Mouse (Mus musculus) intestine, postnatal 0 days (tissue): ENCODE data around the gene Susd1. TPM values are rescaled to one million over a fixed set of nuclear protein-coding genes. Genes with fewer than 3 reads are reported as not detected.
A peak's percentile ranks its signal among the peaks of the same experiment; 100 is the strongest.

Experiments
- ATAC-seq: fragments of 200-750 bp; cut with Nextera tagmentation; 2 replicates; pipeline ENCODE4 v1.8.0; 2017; ENCODE audit warnings: mild to moderate bottlenecking, moderate TSS enrichment, moderate library complexity
- H3K27ac ChIP-seq: fragments of 300-500 bp; sonication (generic); 2 replicates; pipeline ENCODE4 v1.5.1; 2014; ENCODE audit warnings: mild to moderate bottlenecking, low read depth, low read length, moderate library complexity
- H3K27me3 ChIP-seq: fragments of 300-500 bp; sonication (generic); replicated peaks from 2 replicates; pipeline ENCODE4 v1.6.1; 2014; ENCODE audit warnings: low read length, mixed read lengths; ENCODE audit not compliant: control insufficient read depth, insufficient read depth
- H3K36me3 ChIP-seq: fragments of 300-500 bp; sonication (generic); 2 replicates; pipeline ENCODE4 v1.6.1; 2014; ENCODE audit warnings: mild to moderate bottlenecking, moderate library complexity; ENCODE audit not compliant: control insufficient read depth, insufficient read depth
- H3K4me1 ChIP-seq: fragments of 300-500 bp; sonication (generic); replicated peaks from 2 replicates; pipeline ENCODE4 v1.6.1; 2014; ENCODE audit warnings: antibody characterized with exemption, low read length, mixed read lengths; ENCODE audit not compliant: control insufficient read depth, insufficient read depth
- H3K4me2 ChIP-seq: fragments of 300-500 bp; sonication (generic); replicated peaks from 2 replicates; pipeline ENCODE4 v1.6.1; 2014; ENCODE audit warnings: low read depth, mild to moderate bottlenecking, moderate library complexity
- H3K4me3 ChIP-seq: fragments of 300-500 bp; sonication (generic); 2 replicates; pipeline ENCODE4 v1.5.1; 2014; ENCODE audit warnings: low read depth, low read length
- H3K9ac ChIP-seq: fragments of 300-500 bp; sonication (generic); 2 replicates; pipeline ENCODE4 v1.6.1; 2014; ENCODE audit warnings: mild to moderate bottlenecking, low read depth, low read length
- H3K9me3 ChIP-seq: fragments of 300-500 bp; sonication (generic); 2 replicates; pipeline ENCODE4 v1.6.1; 2016; ENCODE audit warnings: mixed run types; ENCODE audit not compliant: control insufficient read depth
- CTCF ChIP-seq: sonication (generic); IDR thresholded peaks from 2 replicates; pipeline ENCODE4 v1.5.1; 2016; ENCODE audit warnings: low read depth, mild to moderate bottlenecking, control low read depth, antibody characterized with exemption, moderate library complexity
- WGBS: fragments of 180-500 bp; shearing (Covaris S2); extraction: QIAGEN DNeasy Blood & Tissue Kit; methylation state at CpG from one replicate; pipeline ENCODE4 v1.1.7; 2014; 5-methylcytosine and 5-hydroxymethylcytosine counted together
- polyA plus RNA-seq: library from polyadenylated mRNA; unstranded; fragments of >200 nt; fragmentation: Nextera tagmentation; extraction: Ambion mirVana; gene quantifications from 2 replicates; pipeline ENCODE4 v1.2.1, GENCODE M21; 2015

Gene Susd1
- polyA plus RNA-seq, 1 experiment from 2014 or later = 5.0 TPM

- Histone ChIP-seq H3K27me3 (no peaks in the 10 kb centered on the region), H3K27ac (peak overlapping the region; percentile 90)
- ATAC-seq = peak; percentile 85
Measured at GRCm38 (mm10) chr4:59439960-59440359, 1.5 kb upstream of the Susd1 start.

GRCm38 (mm10) chr4:59439041-59439440 lies 608 bp upstream of the Susd1 start:
- Histone ChIP-seq H3K27ac (peak overlapping the region; percentile 90), H3K9ac (no peak overlapping the region), H3K27me3 (no peaks in the 10 kb centered on the region), H3K4me2 (peak overlapping the region; percentile 99), H3K36me3 (no peaks in the 10 kb centered on the region), H3K9me3 (no peaks in the 10 kb centered on the region), H3K4me3 (no peak overlapping the region; the same call in 1 of the 2 replicates), H3K4me1 (peaks cover 7% of the 10 kb centered on the region; the same call in 1 of the 2 replicates)
- 30% methylated on average over 5 of the region's 5 CpGs for WGBS
- no peak for ATAC-seq
- TF ChIP-seq CTCF = no peak

More at GRCm38 (mm10) chr4:59439960-59440359, 1.5 kb upstream of the Susd1 start:
- peak overlapping the region; percentile 17; the same call in 1 of the 2 replicates for H3K4me2 ChIP-seq
- TF ChIP-seq CTCF = 0 out of 2 replicates have a peak, but pooled peaks have one; percentile 20
- H3K4me3 ChIP-seq = no peak overlapping the region
- peaks cover 7% of the 10 kb centered on the region; the same call in 1 of the 2 replicates for H3K4me1 ChIP-seq
- no peaks in the 10 kb centered on the region for H3K36me3 ChIP-seq
- no peaks in the 10 kb centered on the region for H3K9me3 ChIP-seq
- WGBS = 38% methylated on average over 2 of the region's 2 CpGs
- H3K9ac ChIP-seq = no peak overlapping the region

- H3K27me3 ChIP-seq = no peaks in the 10 kb centered on the region
- no peak for ATAC-seq
- no peak overlapping the region for H3K27ac ChIP-seq
- 87% methylated on average over 4 of the region's 4 CpGs for WGBS
- peaks cover 7% of the 10 kb centered on the region; the same call in 1 of the 2 replicates for H3K4me1 ChIP-seq
- no peak for TF ChIP-seq CTCF
- H3K4me3 ChIP-seq = no peak overlapping the region
- no peaks in the 10 kb centered on the region for H3K9me3 ChIP-seq
- H3K4me2 ChIP-seq = no peak overlapping the region
- H3K9ac ChIP-seq = no peak overlapping the region
- no peaks in the 10 kb centered on the region for H3K36me3 ChIP-seq
Measured at GRCm38 (mm10) chr4:59435951-59436350, 2.5 kb downstream of the Susd1 start.

- Histone ChIP-seq H3K4me3 (no peak overlapping the region), H3K27me3 (no peaks in the 10 kb centered on the region), H3K27ac (no peak overlapping the region), H3K4me1 (no peaks in the 10 kb centered on the region; the same call in 1 of the 2 replicates), H3K9ac (no peak overlapping the region), H3K4me2 (no peak overlapping the region), H3K36me3 (no peaks in the 10 kb centered on the region), H3K9me3 (no peaks in the 10 kb centered on the region)
- TF ChIP-seq CTCF = no peak
- ATAC-seq = no peak
- WGBS = 33% methylated on average over 3 of the region's 3 CpGs
Measured at GRCm38 (mm10) chr4:59434039-59434438, 4.4 kb downstream of the Susd1 start.

GRCm38 (mm10) chr4:59429128-59429527 lies 9.3 kb downstream of the Susd1 start:
- Histone ChIP-seq H3K4me1 (no peaks in the 10 kb centered on the region), H3K36me3 (no peaks in the 10 kb centered on the region), H3K4me2 (no peak overlapping the region), H3K27me3 (no peaks in the 10 kb centered on the region), H3K4me3 (no peak overlapping the region), H3K9ac (no peak overlapping the region), H3K9me3 (no peaks in the 10 kb centered on the region), H3K27ac (no peak overlapping the region)
- TF ChIP-seq CTCF = no peak
- WGBS = 80% methylated on average over 6 of the region's 6 CpGs
- ATAC-seq = no peak

- Histone ChIP-seq H3K4me1 (no peaks in the 10 kb centered on the region), H3K9me3 (no peaks in the 10 kb centered on the region), H3K36me3 (no peaks in the 10 kb centered on the region), H3K27ac (no peak overlapping the region), H3K9ac (no peak overlapping the region), H3K4me2 (no peak overlapping the region), H3K4me3 (no peak overlapping the region), H3K27me3 (no peaks in the 10 kb centered on the region)
- TF ChIP-seq CTCF = no peak
- 80% methylated on average over 5 of the region's 5 CpGs for WGBS
- ATAC-seq = no peak
Measured at GRCm38 (mm10) chr4:59426429-59426828, 12.0 kb downstream of the Susd1 start.

GRCm38 (mm10) chr4:59422808-59423207 lies 15.6 kb downstream of the Susd1 start:
- no peak overlapping the region for H3K27ac ChIP-seq
- H3K27me3 ChIP-seq = no peaks in the 10 kb centered on the region
- H3K4me2 ChIP-seq = no peak overlapping the region
- TF ChIP-seq CTCF = no peak
- ATAC-seq = no peak
- H3K4me1 ChIP-seq = no peaks in the 10 kb centered on the region
- H3K36me3 ChIP-seq = no peaks in the 10 kb centered on the region
- H3K4me3 ChIP-seq = no peak overlapping the region
- H3K9ac ChIP-seq = no peak overlapping the region
- H3K9me3 ChIP-seq = no peaks in the 10 kb centered on the region
